Mouse (Mus musculus): ENCODE measurements around the gene Lama2. TPM values are rescaled to one million over a fixed set of nuclear protein-coding genes. Genes with fewer than 3 reads are reported as not detected.

Gene Lama2
- polyA plus RNA-seq, 1 experiment = 2.7 TPM

DNA sequence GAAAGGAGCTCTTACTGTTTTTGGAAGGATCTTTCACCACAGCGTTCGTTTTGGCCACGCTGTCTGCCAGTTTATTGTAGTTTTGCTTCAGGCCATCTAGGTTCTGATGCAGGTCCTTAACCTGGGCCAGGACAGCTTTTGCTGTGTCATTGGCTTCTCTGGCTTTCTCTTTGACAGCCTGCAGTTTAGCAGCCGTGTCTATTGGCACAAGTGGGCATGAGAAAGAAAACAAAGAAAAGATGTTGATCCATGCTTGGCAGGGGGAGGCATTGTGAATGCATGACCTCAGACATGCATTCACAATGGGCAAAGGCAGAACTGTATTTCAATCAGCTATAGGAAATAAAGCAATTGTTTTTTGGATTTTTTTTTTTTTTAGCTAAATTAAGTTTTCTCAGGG, 565.1 kb downstream of the Lama2 start:
- Histone ChIP-seq H3K4me3 (ENCODE audit: extremely low read depth, insufficient read depth, insufficient read length) (no peak overlapping the region), H3K27me3 (ENCODE audit: control insufficient read depth, insufficient read depth, low read length) (no peaks in the 10 kb centered on the region), H3K36me3 (ENCODE audit: control insufficient read depth, insufficient read depth, low read length) (no peaks in the 10 kb centered on the region), H3K4me1 (ENCODE audit: control insufficient read depth, insufficient read depth, insufficient read length) (no peaks in the 10 kb centered on the region), H3K27ac (ENCODE audit: insufficient read depth, low read length) (no peak overlapping the region)
- no peak for TF ChIP-seq POLR2A (IDR thresholded peaks at IDR 0.05; ENCODE audit: low read depth, low read length)
- no peak for TF ChIP-seq CTCF (IDR thresholded peaks at IDR 0.05; ENCODE audit: extremely low read depth, insufficient read depth, insufficient read length, insufficient replicate concordance)
- 70% methylated on average over 4 of the region's 4 CpGs for WGBS
- no peak for DNase-seq (ENCODE audit: low read depth in 1 of 2, low spot score in 2 of 2)

DNA sequence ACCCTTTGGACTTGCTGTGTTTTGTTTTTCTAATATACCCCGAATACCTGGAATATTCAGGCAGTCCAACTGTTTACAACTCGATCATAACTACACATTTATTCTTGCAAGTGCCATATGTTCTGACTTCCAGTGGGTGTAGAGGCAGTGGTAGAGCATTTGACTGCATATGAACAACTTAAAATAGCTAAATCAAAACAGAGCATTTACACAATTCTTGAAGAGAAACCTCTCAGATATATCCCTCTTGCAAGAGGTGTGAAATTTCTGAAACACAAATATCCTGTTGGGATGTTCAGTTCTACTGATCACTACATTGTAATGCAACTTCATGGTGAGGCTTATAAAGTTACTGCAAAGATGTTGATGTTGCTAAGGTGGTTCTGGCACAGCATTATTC, 572.4 kb downstream of the Lama2 start:
- DNase-seq (ENCODE audit: low read depth in 1 of 2, low spot score in 2 of 2) = no peak
- no peak for TF ChIP-seq POLR2A (IDR thresholded peaks at IDR 0.05; ENCODE audit: low read depth, low read length)
- TF ChIP-seq CTCF (IDR thresholded peaks at IDR 0.05; ENCODE audit: extremely low read depth, insufficient read depth, insufficient read length, insufficient replicate concordance) = no peak
- WGBS = 78% methylated on average over 2 of the region's 2 CpGs
- Histone ChIP-seq H3K4me1 (ENCODE audit: control insufficient read depth, insufficient read depth, insufficient read length) (no peaks in the 10 kb centered on the region), H3K36me3 (ENCODE audit: control insufficient read depth, insufficient read depth, low read length) (no peaks in the 10 kb centered on the region), H3K27ac (ENCODE audit: insufficient read depth, low read length) (no peak overlapping the region), H3K4me3 (ENCODE audit: extremely low read depth, insufficient read depth, insufficient read length) (no peak overlapping the region), H3K27me3 (ENCODE audit: control insufficient read depth, insufficient read depth, low read length) (no peaks in the 10 kb centered on the region)

DNA sequence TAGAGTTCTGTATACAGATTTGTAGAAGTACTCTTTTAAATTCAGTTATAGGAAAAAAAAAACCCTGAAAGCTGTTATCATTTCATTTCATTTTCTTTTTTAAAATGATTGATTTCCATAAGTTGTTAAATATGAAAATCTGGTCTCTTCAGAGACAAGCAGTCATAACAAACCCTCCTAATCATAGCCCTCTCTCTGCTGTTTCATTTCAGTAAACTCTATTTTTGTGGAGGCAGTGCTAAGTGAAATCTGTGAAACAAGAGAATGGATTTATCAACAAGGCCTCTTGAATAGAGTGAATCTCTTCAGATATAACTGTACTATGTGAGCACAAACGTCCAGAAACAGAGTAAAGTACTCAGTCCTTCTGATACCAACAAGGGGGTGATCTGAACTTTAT, 577.7 kb downstream of the Lama2 start:
- H3K36me3 ChIP-seq (ENCODE audit: control insufficient read depth, insufficient read depth, low read length) = no peaks in the 10 kb centered on the region
- WGBS = 48% methylated on average over 1 of the region's 1 CpGs
- no peak for TF ChIP-seq POLR2A (IDR thresholded peaks at IDR 0.05; ENCODE audit: low read depth, low read length)
- no peak for TF ChIP-seq CTCF (IDR thresholded peaks at IDR 0.05; ENCODE audit: extremely low read depth, insufficient read depth, insufficient read length, insufficient replicate concordance)
- no peak for DNase-seq (ENCODE audit: low read depth in 1 of 2, low spot score in 2 of 2)
- H3K27me3 ChIP-seq (ENCODE audit: control insufficient read depth, insufficient read depth, low read length) = no peaks in the 10 kb centered on the region
- H3K4me3 ChIP-seq (ENCODE audit: extremely low read depth, insufficient read depth, insufficient read length) = no peak overlapping the region
- no peak overlapping the region for H3K27ac ChIP-seq (ENCODE audit: insufficient read depth, low read length)
- H3K4me1 ChIP-seq (ENCODE audit: control insufficient read depth, insufficient read depth, insufficient read length) = no peaks in the 10 kb centered on the region

DNA sequence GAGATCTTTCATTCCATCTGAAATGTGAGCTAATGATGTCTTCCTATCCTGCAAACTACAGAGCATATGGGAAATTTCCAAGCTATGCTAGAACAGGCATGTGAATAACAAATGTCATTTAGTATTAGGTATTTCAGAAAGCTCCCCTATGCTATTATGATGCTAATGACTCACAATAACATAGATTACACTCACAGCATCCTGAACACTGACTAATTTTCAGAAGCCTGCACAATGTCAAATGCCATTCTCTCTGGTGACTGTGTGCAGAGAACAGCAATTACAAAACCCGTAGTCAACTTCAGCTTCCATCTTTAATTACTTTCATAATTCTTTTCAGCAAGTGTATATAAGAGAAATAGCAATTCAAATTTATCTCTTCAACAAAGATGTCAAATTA, 596.9 kb downstream of the Lama2 start:
- TF ChIP-seq POLR2A (IDR thresholded peaks at IDR 0.05; ENCODE audit: low read depth, low read length) (no peak), CTCF (IDR thresholded peaks at IDR 0.05; ENCODE audit: extremely low read depth, insufficient read depth, insufficient read length, insufficient replicate concordance) (no peak)
- DNase-seq (ENCODE audit: low read depth in 1 of 2, low spot score in 2 of 2) = no peak
- H3K4me3 ChIP-seq (ENCODE audit: extremely low read depth, insufficient read depth, insufficient read length) = no peak overlapping the region
- H3K36me3 ChIP-seq (ENCODE audit: control insufficient read depth, insufficient read depth, low read length) = no peaks in the 10 kb centered on the region
- H3K27ac ChIP-seq (ENCODE audit: insufficient read depth, low read length) = no peak overlapping the region
- no peaks in the 10 kb centered on the region for H3K27me3 ChIP-seq (ENCODE audit: control insufficient read depth, insufficient read depth, low read length)
- WGBS = 89% methylated on average over 1 of the region's 1 CpGs
- no peaks in the 10 kb centered on the region for H3K4me1 ChIP-seq (ENCODE audit: control insufficient read depth, insufficient read depth, insufficient read length)

DNA sequence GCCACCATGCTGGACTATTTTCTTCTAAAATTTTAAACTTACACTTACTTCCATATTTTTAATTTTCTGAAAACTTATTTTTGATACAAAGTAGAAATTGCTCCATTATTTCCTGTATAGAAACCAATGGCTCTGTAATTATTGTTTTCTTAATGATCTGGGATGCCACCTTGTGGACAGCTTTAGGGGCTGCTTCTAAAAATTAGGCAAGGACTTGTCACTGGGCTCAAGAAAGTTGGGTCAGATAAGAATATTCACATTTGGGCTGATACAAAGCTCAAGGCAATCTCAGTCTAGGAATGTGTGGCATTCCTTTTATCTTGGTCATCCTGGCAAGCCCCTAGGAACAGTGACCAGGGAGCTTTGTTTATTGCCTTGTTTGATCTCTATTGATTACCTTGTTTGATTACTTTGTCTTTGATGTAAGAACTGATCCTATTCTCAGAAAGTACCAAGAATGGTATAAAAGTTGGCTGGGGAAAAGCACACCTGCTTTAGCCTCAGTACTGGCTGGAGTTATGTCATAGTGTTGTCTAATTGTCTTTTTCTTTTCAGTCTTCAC, 606.7 kb downstream of the Lama2 start:
- Histone ChIP-seq H3K36me3 (ENCODE audit: control insufficient read depth, insufficient read depth, low read length) (no peaks in the 10 kb centered on the region), H3K4me1 (ENCODE audit: control insufficient read depth, insufficient read depth, insufficient read length) (no peaks in the 10 kb centered on the region), H3K27ac (ENCODE audit: insufficient read depth, low read length) (no peak overlapping the region), H3K27me3 (ENCODE audit: control insufficient read depth, insufficient read depth, low read length) (no peaks in the 10 kb centered on the region), H3K4me3 (ENCODE audit: extremely low read depth, insufficient read depth, insufficient read length) (no peak overlapping the region)
- DNase-seq (ENCODE audit: low read depth in 1 of 2, low spot score in 2 of 2) = no peak
- no peak for TF ChIP-seq POLR2A (IDR thresholded peaks at IDR 0.05; ENCODE audit: low read depth, low read length)
- TF ChIP-seq CTCF (IDR thresholded peaks at IDR 0.05; ENCODE audit: extremely low read depth, insufficient read depth, insufficient read length, insufficient replicate concordance) = no peak

DNA sequence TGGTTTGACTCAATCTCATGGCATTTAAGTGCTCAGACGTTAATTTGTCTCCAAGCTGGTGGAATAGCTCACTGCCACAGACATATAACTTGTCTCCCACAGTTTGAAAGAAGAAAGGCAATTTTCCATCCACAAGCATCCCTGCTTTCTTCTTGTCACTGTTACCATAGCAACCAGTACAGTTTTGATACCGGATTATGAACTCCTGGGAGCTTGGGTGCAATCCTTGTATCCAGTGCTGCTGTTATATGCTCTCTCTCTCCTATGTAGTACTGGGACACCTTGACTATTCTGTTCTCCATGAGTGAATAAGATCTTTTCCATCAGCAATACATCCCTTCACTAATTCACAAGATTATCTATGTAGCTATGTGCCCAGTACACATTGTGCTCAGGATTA, 612.2 kb downstream of the Lama2 start:
- H3K36me3 ChIP-seq (ENCODE audit: control insufficient read depth, insufficient read depth, low read length) = no peaks in the 10 kb centered on the region
- WGBS = 82% methylated on average over 2 of the region's 2 CpGs
- no peak for DNase-seq (ENCODE audit: low read depth in 1 of 2, low spot score in 2 of 2)
- H3K27ac ChIP-seq (ENCODE audit: insufficient read depth, low read length) = no peak overlapping the region
- TF ChIP-seq CTCF (IDR thresholded peaks at IDR 0.05; ENCODE audit: extremely low read depth, insufficient read depth, insufficient read length, insufficient replicate concordance) (no peak), POLR2A (IDR thresholded peaks at IDR 0.05; ENCODE audit: low read depth, low read length) (no peak)
- no peaks in the 10 kb centered on the region for H3K4me1 ChIP-seq (ENCODE audit: control insufficient read depth, insufficient read depth, insufficient read length)
- no peaks in the 10 kb centered on the region for H3K27me3 ChIP-seq (ENCODE audit: control insufficient read depth, insufficient read depth, low read length)
- H3K4me3 ChIP-seq (ENCODE audit: extremely low read depth, insufficient read depth, insufficient read length) = no peak overlapping the region

DNA sequence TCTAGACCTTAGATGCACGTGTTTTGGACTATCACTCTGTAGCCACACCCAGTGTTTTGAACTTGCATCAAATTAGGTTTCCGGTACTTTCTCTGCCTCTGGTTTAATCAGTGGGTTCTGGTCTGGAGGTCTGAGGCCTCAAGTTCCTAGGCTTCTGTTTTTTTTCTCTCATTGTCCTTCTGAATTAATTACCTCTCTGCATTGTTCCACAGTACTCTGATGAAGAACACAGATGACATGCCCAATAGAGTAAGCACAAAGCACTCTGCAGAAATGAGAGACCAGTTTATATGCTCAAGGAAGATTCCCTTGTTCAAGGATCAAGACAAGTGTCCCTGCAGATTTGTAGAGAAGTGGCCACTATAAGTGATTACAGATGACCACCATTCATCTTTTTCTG, 613.8 kb downstream of the Lama2 start:
- Histone ChIP-seq H3K27me3 (ENCODE audit: control insufficient read depth, insufficient read depth, low read length) (no peaks in the 10 kb centered on the region), H3K4me3 (ENCODE audit: extremely low read depth, insufficient read depth, insufficient read length) (no peak overlapping the region), H3K27ac (ENCODE audit: insufficient read depth, low read length) (no peak overlapping the region), H3K36me3 (ENCODE audit: control insufficient read depth, insufficient read depth, low read length) (no peaks in the 10 kb centered on the region), H3K4me1 (ENCODE audit: control insufficient read depth, insufficient read depth, insufficient read length) (no peaks in the 10 kb centered on the region)
- WGBS = 87% methylated on average over 2 of the region's 2 CpGs
- no peak for DNase-seq (ENCODE audit: low read depth in 1 of 2, low spot score in 2 of 2)
- TF ChIP-seq POLR2A (IDR thresholded peaks at IDR 0.05; ENCODE audit: low read depth, low read length) (no peak), CTCF (IDR thresholded peaks at IDR 0.05; ENCODE audit: extremely low read depth, insufficient read depth, insufficient read length, insufficient replicate concordance) (no peak)

Data from spleen, adult 2 months (tissue).